Mouse (Mus musculus) embryonic facial prominence, embryonic 12.5 days (tissue): ENCODE data around the gene Gm49630. TPM values are rescaled to one million over a fixed set of nuclear protein-coding genes. Genes with fewer than 3 reads are reported as not detected.
A peak's percentile ranks its signal among the peaks of the same experiment; 100 is the strongest.
"Not testable (repeated sequence)": the region's sequence is repeated elsewhere in the genome, so short reads cannot be mapped to it uniquely, and the experiment has no call there.

Source experiments
- ATAC-seq: fragments of 200-750 bp; cut with Nextera tagmentation; 2 replicates; pipeline ENCODE4 v1.8.0; 2017; ENCODE audit not compliant: insufficient number of reproducible peaks, insufficient read depth, low FRiP score, low TSS enrichment
- H3K27ac ChIP-seq: fragments of 300-500 bp; sonication (generic); 2 replicates; pipeline ENCODE4 v1.5.1; 2016; ENCODE audit warnings: mild to moderate bottlenecking
- H3K27me3 ChIP-seq: fragments of 300-500 bp; sonication (generic); 2 replicates; pipeline ENCODE4 v1.6.1; 2016; ENCODE audit warnings: mild to moderate bottlenecking, moderate library complexity
- H3K36me3 ChIP-seq: fragments of 300-500 bp; sonication (generic); 2 replicates; pipeline ENCODE4 v1.6.1; 2016; ENCODE audit warnings: mild to moderate bottlenecking
- H3K4me1 ChIP-seq: fragments of 300-500 bp; sonication (generic); 2 replicates; pipeline ENCODE4 v1.6.1; 2016
- H3K4me2 ChIP-seq: fragments of 300-500 bp; sonication (generic); replicated peaks from 2 replicates; pipeline ENCODE4 v1.6.1; 2016; ENCODE audit warnings: mild to moderate bottlenecking, moderate library complexity
- H3K4me3 ChIP-seq: fragments of 300-500 bp; sonication (generic); 2 replicates; pipeline ENCODE4 v1.5.1; 2016; ENCODE audit warnings: mild to moderate bottlenecking
- H3K9ac ChIP-seq: fragments of 300-500 bp; sonication (generic); 2 replicates; pipeline ENCODE4 v1.6.1; 2016; ENCODE audit warnings: mild to moderate bottlenecking, moderate library complexity
- H3K9me3 ChIP-seq: fragments of 300-500 bp; sonication (generic); 2 replicates; pipeline ENCODE4 v1.6.1; 2016; ENCODE audit warnings: mild to moderate bottlenecking, moderate library complexity
- WGBS: fragments of 180-500 bp; shearing (Covaris S2); methylation state at CpG from one replicate; pipeline ENCODE4 v1.1.7; 2016; 5-methylcytosine and 5-hydroxymethylcytosine counted together
- polyA plus RNA-seq: library from polyadenylated mRNA; unstranded; fragments of >200 nt; fragmentation: Nextera tagmentation; extraction: Ambion mirVana; gene quantifications from 2 replicates; pipeline ENCODE4 v1.2.1, GENCODE M21; 2016

Gm49630 gene
- polyA plus RNA-seq, 1 experiment from 2014 or later = not detected

GRCm38 (mm10) chr17:7388341-7388957 is 16.7 kb upstream of the Gm49630 start:
- ATAC-seq = 0 out of 2 replicates have a peak, but pooled peaks have one; percentile 36
- WGBS = no CpG with 5 or more reads among the region's 2 CpGs
- not testable (repeated sequence) for H3K27ac ChIP-seq, H3K4me3 ChIP-seq, H3K9me3 ChIP-seq, H3K4me1 ChIP-seq, H3K36me3 ChIP-seq, H3K27me3 ChIP-seq, H3K4me2 ChIP-seq, H3K9ac ChIP-seq

- 75% methylated on average over 8 of the region's 8 CpGs for WGBS
- H3K4me2 ChIP-seq, H3K4me1 ChIP-seq, H3K36me3 ChIP-seq, ATAC-seq, H3K9ac ChIP-seq, H3K27ac ChIP-seq, H3K4me3 ChIP-seq, H3K9me3 ChIP-seq, H3K27me3 ChIP-seq: not testable (repeated sequence)
Measured at GRCm38 (mm10) chr17:7386016-7386415, 14.2 kb upstream of the Gm49630 start.

- not testable (repeated sequence) for H3K9ac ChIP-seq, H3K4me2 ChIP-seq, H3K36me3 ChIP-seq, H3K4me3 ChIP-seq, H3K27me3 ChIP-seq, ATAC-seq, H3K4me1 ChIP-seq, H3K9me3 ChIP-seq, H3K27ac ChIP-seq
- WGBS = 61% methylated on average over 3 of the region's 3 CpGs
Measured at GRCm38 (mm10) chr17:7385364-7385763, 13.6 kb upstream of the Gm49630 start, which contains the start of gene Unc93a2. Gene Unc93a2, minus strand, starts transcription at chr17:7385464.

GRCm38 (mm10) chr17:7383167-7384143 is 11.7 kb upstream of the Gm49630 start:
- H3K4me2 ChIP-seq, H3K36me3 ChIP-seq, H3K9me3 ChIP-seq, H3K9ac ChIP-seq, ATAC-seq, H3K27ac ChIP-seq, H3K27me3 ChIP-seq, H3K4me1 ChIP-seq, H3K4me3 ChIP-seq: not testable (repeated sequence)
- 85% methylated on average over 12 of the region's 13 CpGs for WGBS

- not testable (repeated sequence) for H3K27me3 ChIP-seq, H3K9me3 ChIP-seq, H3K4me2 ChIP-seq, H3K27ac ChIP-seq, H3K36me3 ChIP-seq, H3K4me1 ChIP-seq, H3K9ac ChIP-seq, H3K4me3 ChIP-seq, ATAC-seq
- 90% methylated on average over 1 of the region's 3 CpGs for WGBS
Measured at GRCm38 (mm10) chr17:7382711-7383110, 10.9 kb upstream of the Gm49630 start.

- not testable (repeated sequence) for H3K9ac ChIP-seq, H3K4me1 ChIP-seq, H3K4me3 ChIP-seq, H3K9me3 ChIP-seq, H3K27ac ChIP-seq, H3K4me2 ChIP-seq, H3K27me3 ChIP-seq, ATAC-seq, H3K36me3 ChIP-seq
- WGBS = 44% methylated on average over 3 of the region's 3 CpGs
Measured at GRCm38 (mm10) chr17:7377907-7378306, 6.1 kb upstream of the Gm49630 start.

GRCm38 (mm10) chr17:7376951-7377700 is 5.3 kb upstream of the Gm49630 start:
- not testable (repeated sequence) for H3K4me3 ChIP-seq, H3K4me1 ChIP-seq, H3K4me2 ChIP-seq, H3K27me3 ChIP-seq, ATAC-seq, H3K9ac ChIP-seq, H3K9me3 ChIP-seq, H3K36me3 ChIP-seq, H3K27ac ChIP-seq
- WGBS = 91% methylated on average over 1 of the region's 3 CpGs

DNA sequence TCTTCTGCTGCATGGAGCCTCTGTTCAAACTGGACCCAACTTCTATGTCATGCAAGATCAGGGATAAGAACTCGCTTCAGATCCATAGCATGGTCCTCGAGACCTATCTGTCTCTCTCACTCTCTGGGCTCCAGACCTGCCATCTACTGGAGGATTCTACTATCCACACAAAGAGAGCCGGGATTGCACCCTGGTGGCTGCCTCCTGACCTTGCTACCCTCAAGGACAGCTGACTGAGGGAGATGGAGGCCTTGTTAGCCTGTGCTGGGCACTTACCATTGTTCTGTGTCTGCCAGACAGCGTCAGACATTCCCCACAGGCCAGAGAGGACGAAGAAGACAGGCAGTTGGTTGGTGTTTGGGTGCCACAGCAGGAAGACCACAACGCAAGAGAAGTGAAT is 2.4 kb downstream of the Gm49630 start:
- H3K27ac ChIP-seq, H3K36me3 ChIP-seq, H3K9me3 ChIP-seq, H3K4me2 ChIP-seq, H3K9ac ChIP-seq, H3K27me3 ChIP-seq, H3K4me3 ChIP-seq, ATAC-seq, H3K4me1 ChIP-seq: not testable (repeated sequence)
- 62% methylated on average over 6 of the region's 6 CpGs for WGBS

GRCm38 (mm10) chr17:7366676-7367374 is 5.0 kb downstream of the Gm49630 start:
- ATAC-seq = not testable (repeated sequence)

GRCm38 (mm10) chr17:7366265-7366664 is 5.5 kb downstream of the Gm49630 start:
- H3K9ac ChIP-seq, H3K4me3 ChIP-seq, H3K36me3 ChIP-seq, ATAC-seq, H3K27ac ChIP-seq, H3K27me3 ChIP-seq, H3K4me1 ChIP-seq, H3K4me2 ChIP-seq, H3K9me3 ChIP-seq: not testable (repeated sequence)
- WGBS = no CpG with 5 or more reads among the region's 1 CpGs

More at GRCm38 (mm10) chr17:7366676-7367374, 5.0 kb downstream of the Gm49630 start:
- not testable (repeated sequence) for H3K9ac ChIP-seq, H3K27ac ChIP-seq, H3K4me3 ChIP-seq, H3K36me3 ChIP-seq, H3K27me3 ChIP-seq, H3K4me1 ChIP-seq, H3K4me2 ChIP-seq, H3K9me3 ChIP-seq
- 57% methylated on average over 5 of the region's 7 CpGs for whole genome bisulfite sequencing

- H3K27ac ChIP-seq, H3K27me3 ChIP-seq, H3K4me2 ChIP-seq, H3K4me1 ChIP-seq, H3K4me3 ChIP-seq, H3K9ac ChIP-seq, H3K9me3 ChIP-seq, H3K36me3 ChIP-seq: not testable (repeated sequence)
- ATAC-seq = peak; percentile 56; the same call in 1 of the 2 replicates
- WGBS = 75% methylated on average over 1 of the region's 3 CpGs
Measured at GRCm38 (mm10) chr17:7365615-7366014, 6.2 kb downstream of the Gm49630 start.
